Mouse (Mus musculus): ENCODE measurements at regions not wholly inside any gene's neighbourhood (a gene's known extent, or its start where the extent isn't known, plus 50 kb on each side); places are given as distances from the start of the nearest gene placed in this dataset.
"Not testable (repeated sequence)": the region's sequence is repeated elsewhere in the genome, so short reads cannot be mapped to it uniquely, and the experiment has no call there.

GRCm38 (mm10) chr9:13105426-13105825 is 140.2 kb downstream of the Jrkl start:
- DNase-seq (ENCODE audit: low spot score in 2 of 2): no peak

GRCm38 (mm10) chr9:13083669-13084068 is 162.0 kb downstream of the Jrkl start:
- DNase-seq (ENCODE audit: low spot score in 2 of 2): no peak

DNA sequence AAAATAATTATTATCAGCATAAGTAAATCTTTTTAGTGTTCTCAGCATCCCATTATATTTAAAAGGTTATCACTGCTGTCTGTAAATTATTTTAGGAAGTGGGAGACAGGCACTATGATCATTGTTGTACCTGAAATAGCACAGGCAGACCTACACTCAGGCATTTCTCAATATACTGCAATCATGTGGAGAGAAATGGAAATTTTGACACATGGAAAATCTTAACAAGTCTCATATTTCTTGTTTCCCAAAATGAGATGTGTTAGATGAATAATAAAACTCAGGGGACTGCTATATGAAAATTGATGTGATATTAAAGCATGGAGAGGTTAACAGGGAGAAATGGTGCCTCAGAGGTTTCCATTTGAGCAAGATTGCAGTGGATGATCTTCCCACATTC is 196.6 kb downstream of the Jrkl start:
- DNase-seq (ENCODE audit: low spot score in 2 of 2): no peak

DNA sequence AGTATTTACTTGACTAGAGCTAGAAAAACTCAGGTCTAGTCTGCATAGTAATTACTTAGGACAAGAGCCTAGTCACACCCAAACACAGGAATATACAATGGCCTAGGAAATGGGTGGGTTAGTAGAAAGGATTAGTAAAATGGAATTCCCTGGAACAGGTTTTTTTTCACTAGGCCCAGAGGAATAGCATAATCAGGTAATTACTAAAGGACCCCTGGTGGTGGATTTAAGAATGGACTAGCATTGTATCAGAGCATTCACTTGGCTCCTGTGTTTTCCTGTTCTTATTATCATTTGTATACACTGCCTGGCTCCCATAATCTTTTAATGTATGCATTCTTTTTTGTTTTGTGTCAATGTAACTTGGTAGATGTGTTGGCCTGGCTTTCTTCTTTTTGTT is 226.6 kb downstream of the Jrkl start:
- DNase-seq (ENCODE audit: low spot score in 2 of 2): no peak

DNA sequence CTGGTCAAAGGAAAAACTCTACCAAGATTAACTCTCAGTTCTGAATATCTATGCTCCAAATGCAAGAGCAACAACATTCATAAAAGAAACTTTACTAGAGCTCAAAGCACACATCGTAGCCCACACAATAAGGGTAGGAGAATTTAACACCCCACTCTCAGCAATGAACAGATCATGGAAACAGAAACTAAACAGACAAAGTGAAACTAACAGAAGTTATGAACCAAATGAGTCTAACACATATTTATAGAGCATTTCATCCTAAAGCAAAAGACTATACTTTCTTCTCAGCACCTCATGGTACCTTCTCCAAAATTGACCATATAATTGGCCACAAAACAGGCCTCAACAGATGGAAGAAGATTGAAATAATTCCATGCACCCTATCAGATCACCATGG is 262.4 kb downstream of the Jrkl start:
- DNase-seq (ENCODE audit: low spot score in 2 of 2): not testable (repeated sequence)

DNA sequence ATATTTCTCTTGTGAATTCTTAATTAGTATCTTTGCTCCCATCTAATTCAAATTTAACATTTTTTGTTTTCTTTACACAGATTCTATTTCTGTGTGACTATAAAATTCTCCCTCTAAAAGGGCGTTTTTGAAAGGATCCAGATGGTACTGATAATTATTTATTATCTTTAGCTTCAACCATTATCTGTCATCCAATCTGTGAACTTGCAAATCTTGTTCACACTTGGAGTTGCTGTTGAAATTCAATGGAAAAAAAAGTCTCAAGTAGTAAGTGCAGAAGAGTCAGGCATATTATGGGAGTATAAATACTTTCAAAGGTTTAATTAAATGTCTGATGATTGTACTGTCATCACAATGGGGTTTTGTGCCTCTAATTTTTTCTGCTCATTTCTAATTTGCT is 272.6 kb downstream of the Jrkl start:
- DNase-seq (ENCODE audit: low spot score in 2 of 2): peak in 1 of 2 experiments; percentile 54

DNA sequence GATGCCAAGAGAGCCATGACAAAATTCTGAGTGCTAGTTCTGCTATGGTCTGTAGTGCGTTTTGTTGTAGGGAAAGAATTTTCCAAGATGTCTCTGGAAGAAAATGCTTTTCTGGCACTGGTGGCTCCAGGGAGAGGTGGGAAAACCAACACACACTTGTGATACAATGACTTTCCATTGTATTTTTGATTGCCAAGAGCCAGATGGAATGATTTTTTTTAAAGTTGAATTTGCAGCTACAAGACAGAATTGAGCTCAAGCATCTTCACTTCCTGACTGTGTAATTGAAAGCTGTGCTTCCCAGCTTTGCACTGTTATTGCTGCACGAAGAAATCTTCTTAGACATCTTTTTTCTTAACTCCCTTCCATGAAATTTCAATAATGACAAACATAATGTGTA is 285.3 kb downstream of the Jrkl start:
- peak; percentile 4 to 23 for DNase-seq (ENCODE audit: low spot score in 2 of 2)

DNA sequence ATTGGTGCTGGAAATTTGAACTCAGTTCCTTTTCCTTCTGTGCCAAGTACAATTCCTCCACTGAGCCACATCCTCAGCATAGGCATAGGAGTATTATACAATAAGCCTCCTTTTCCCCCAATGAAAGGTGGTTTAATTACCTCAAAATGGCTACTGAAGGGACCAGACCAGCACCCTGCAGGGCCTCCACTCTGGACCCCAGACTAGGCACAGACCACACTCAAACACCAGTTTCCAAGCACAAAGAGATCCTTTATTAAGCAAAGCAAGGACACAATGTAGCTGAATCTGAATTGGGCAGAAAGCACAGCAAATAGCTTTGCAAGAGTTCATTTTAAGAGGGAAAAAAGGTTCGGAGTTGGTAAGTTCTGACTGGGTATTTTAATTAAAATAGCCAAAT is 299.5 kb downstream of the Jrkl start:
- DNase-seq (ENCODE audit: low spot score in 2 of 2): no peak

- no peak for DNase-seq (ENCODE audit: low spot score in 2 of 2)
Measured at GRCm38 (mm10) chr9:12945476-12945875, 300.2 kb downstream of the Jrkl start.

GRCm38 (mm10) chr9:12945037-12945436 is 300.6 kb downstream of the Jrkl start:
- no peak for DNase-seq (ENCODE audit: low spot score in 2 of 2)

GRCm38 (mm10) chr9:12935016-12935415 is 310.6 kb downstream of the Jrkl start:
- DNase-seq (ENCODE audit: low spot score in 2 of 2): no peak

DNA sequence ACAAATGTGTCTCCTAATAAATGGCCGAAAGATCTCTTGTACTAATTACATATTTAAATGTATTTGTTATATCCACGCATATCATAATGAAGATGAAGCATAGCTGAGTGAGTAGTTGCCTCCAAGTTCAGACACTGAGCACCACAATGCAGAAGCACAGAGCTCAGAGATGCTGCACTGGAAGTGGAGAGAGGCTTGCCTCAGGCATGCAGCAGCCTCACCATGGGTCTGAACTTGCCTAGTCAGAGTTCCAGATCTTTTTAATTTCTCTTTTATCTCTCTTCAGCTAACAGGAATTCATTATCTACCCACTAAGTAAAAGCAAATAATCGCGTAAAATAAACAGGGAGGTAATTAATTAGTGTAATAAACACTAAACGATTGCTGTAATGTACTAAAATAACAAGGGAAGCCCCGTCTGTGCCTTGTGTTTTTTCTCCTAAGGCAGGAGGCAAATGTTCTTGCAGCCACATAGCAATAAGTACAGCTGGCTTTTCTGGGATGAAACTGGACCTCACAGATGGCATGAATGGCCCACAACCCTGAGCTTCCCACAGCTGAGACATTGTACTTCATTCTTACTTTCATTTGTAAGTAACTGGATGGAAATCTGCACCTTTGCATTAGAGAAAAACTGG is 320.0 kb downstream of the Jrkl start:
- no peak for DNase-seq (ENCODE audit: low spot score in 2 of 2)

DNA sequence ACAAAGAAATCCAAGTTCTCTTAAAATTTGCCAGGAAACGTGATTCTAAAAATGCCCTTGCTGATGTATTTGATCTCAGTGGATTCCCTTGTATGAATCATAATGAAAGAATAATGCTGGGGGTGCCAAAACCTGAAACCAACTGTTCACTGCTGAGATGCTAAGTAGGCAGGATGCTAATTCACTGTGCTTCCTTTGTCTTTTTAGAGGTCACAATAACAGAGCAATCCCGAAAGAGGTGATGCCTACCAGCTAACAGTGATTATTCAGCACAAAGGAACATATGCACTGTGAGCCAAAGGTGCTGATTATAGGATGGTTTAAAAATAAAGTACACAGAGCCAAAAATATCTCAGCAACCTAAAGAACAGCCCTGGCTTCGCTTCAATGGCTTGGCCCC is 344.9 kb downstream of the Jrkl start:
- peak in 1 of 2 experiments; percentile 10 for DNase-seq (ENCODE audit: low spot score in 2 of 2)

DNA sequence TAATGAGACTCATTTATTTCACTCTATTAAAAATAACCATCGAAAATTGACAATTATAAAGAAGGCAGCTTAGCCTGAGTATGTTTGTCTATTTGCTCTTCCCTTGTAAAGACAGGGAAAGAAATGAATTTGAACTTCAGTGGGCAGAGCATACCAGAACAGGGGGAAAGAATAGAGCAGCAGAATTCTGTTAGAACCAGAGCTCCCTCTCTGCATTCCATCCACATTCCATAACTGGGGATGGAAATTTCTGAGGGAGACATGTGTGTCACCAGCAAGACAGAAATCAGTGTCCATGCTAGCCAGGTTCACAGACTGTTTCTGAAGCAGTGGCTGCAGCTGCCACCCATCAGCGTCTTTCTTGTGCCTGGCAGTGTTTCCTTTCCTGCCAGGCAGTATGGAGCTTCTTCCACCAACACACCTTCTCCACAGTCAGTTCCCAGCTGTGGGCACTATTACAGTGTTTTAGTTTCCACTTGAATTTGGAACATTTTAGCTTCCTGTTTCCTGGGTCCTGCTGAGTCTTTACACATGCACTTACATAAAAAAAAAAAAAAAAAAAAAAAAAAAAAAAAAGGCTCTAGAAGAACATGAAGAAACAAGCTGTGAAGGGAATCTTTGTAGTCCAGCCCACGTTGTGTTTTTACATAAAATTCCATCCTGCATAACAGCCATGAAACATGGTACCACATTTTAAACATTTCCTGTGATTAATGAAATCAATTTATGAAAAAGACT is 365.7 kb downstream of the Jrkl start:
- no peak for DNase-seq (ENCODE audit: low spot score in 2 of 2)

DNA sequence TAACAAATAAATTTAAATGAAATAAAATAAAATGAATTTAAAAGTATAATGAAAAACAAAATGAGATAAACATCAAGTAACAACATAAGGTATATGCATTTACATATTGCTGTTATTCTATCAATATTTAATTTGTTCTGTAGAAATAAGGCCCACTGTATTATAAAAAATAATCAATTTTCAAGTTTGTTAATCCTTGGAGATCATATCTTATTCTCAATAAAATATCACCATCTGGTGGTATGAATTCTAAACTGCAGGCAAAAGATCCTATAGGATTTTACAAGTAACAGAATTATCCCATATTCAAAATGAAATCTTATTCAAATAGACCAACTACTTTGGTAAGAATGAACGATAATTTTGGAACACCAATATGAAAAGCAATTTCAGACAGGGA is 369.1 kb downstream of the Jrkl start:
- peak in 1 of 2 experiments; percentile 52 for DNase-seq (ENCODE audit: low spot score in 2 of 2)

GRCm38 (mm10) chr9:12870941-12871340 is 374.7 kb downstream of the Jrkl start:
- no peak for DNase-seq (ENCODE audit: low spot score in 2 of 2)
